Mouse (Mus musculus): ENCODE results near the gene Gm47289. TPM values are rescaled to one million over a fixed set of nuclear protein-coding genes. Genes with fewer than 3 reads are reported as not detected.

Gm47289 gene
- polyA plus RNA-seq, 1 experiment from 2014 or later: not detected

Other genes starting within 250 kb of the Gm47289 start
- 8.1 and 11.7 TPM in 2 replicates for gene Ctdspl, start 232.7 kb upstream of the Gm47289 start, polyA plus RNA-seq (2016; fragmentation: Nextera tagmentation; extraction: Ambion mirVana)
- 13.8 and 14.9 TPM in 2 replicates for gene Vill, start 106.4 kb upstream of the Gm47289 start, polyA plus RNA-seq (2016; fragmentation: Nextera tagmentation; extraction: Ambion mirVana)
- 33.7 and 35.6 TPM in 2 replicates for gene Plcd1, start 65.7 kb upstream of the Gm47289 start, polyA plus RNA-seq (2016; fragmentation: Nextera tagmentation; extraction: Ambion mirVana)
- 1.4 and 1.9 TPM in 2 replicates for gene Dlec1, start 56.7 kb upstream of the Gm47289 start, polyA plus RNA-seq (2016; fragmentation: Nextera tagmentation; extraction: Ambion mirVana)
- 1.2 and 2.1 TPM in 2 replicates for gene Acaa1b, start 2.1 kb upstream of the Gm47289 start, polyA plus RNA-seq (2016; fragmentation: Nextera tagmentation; extraction: Ambion mirVana)
- 0.12 TPM in 1 of 2 replicates, not detected in the other for gene Slc22a13, start 49.9 kb downstream of the Gm47289 start, polyA plus RNA-seq (2016; fragmentation: Nextera tagmentation; extraction: Ambion mirVana)
- 18.9 and 19.6 TPM in 2 replicates for gene Oxsr1, start 163.3 kb downstream of the Gm47289 start, polyA plus RNA-seq (2016; fragmentation: Nextera tagmentation; extraction: Ambion mirVana)
- gene Acaa1a, start 180.5 kb downstream of the Gm47289 start, polyA plus RNA-seq (2016; fragmentation: Nextera tagmentation; extraction: Ambion mirVana): 82.4 and 87.1 TPM in 2 replicates
- 6.3 and 7.6 TPM in 2 replicates for gene Myd88, start 182.2 kb downstream of the Gm47289 start, polyA plus RNA-seq (2016; fragmentation: Nextera tagmentation; extraction: Ambion mirVana)
- 4.7 and 4.9 TPM in 2 replicates for gene Xylb, start 198.2 kb downstream of the Gm47289 start, polyA plus RNA-seq (2016; fragmentation: Nextera tagmentation; extraction: Ambion mirVana)
- gene Slc22a14, start 206.4 kb downstream of the Gm47289 start, polyA plus RNA-seq (2016; fragmentation: Nextera tagmentation; extraction: Ambion mirVana): not detected in 2 replicates
- 86.6 and 97.4 TPM in 2 replicates for gene Acvr2b, start 243.0 kb downstream of the Gm47289 start, polyA plus RNA-seq (2016; fragmentation: Nextera tagmentation; extraction: Ambion mirVana)